Mouse (Mus musculus) large intestine, adult 2 months (tissue): ENCODE data around the gene Ilvbl. TPM values are rescaled to one million over a fixed set of nuclear protein-coding genes. Genes with fewer than 3 reads are reported as not detected.
"Not testable (repeated sequence)": the region's sequence is repeated elsewhere in the genome, so short reads cannot be mapped to it uniquely, and the experiment has no call there.

Experiments
- DNase-seq: peaks from one replicate; pipeline ENCODE4 v3.0.0-alpha.2; 2012; ENCODE audit warnings: low read depth, low spot score
- WGBS: fragments of 180-500 bp; shearing (Covaris S2); methylation state at CpG from one replicate; pipeline ENCODE4 v1.1.7; 2018; 5-methylcytosine and 5-hydroxymethylcytosine counted together
- polyA plus RNA-seq: library from polyadenylated mRNA; depleted of rRNA; stranded (reverse); fragments of >200 nt; gene quantifications from 2 replicates; pipeline ENCODE4 v1.2.3, GENCODE M21; 2012; rRNA removed

Gene Ilvbl
- polyA plus RNA-seq: 96.0 and 135 TPM in 2 replicates

- peak; percentile 91 for DNase-seq
- under 1% methylated on average over 51 of the region's 51 CpGs for WGBS
Observed at GRCm38 (mm10) chr10:78574250-78575104, at the start of gene Ilvbl. Ilvbl (plus strand) TSS chr10:78574346.

GRCm38 (mm10) chr10:78525071-78525470, 49.1 kb upstream of the Ilvbl start:
- whole genome bisulfite sequencing: 42% methylated on average over 3 of the region's 3 CpGs
- DNase-seq: not testable (repeated sequence)

- no peak for DNase-seq
- WGBS: 47% methylated on average over 4 of the region's 4 CpGs
Observed at GRCm38 (mm10) chr10:78525511-78525910, 48.6 kb upstream of the Ilvbl start.

GRCm38 (mm10) chr10:78540943-78541342, 33.2 kb upstream of the Ilvbl start:
- WGBS: 59% methylated on average over 2 of the region's 2 CpGs
- no peak for DNase-seq

GRCm38 (mm10) chr10:78565070-78565469, 9.1 kb upstream of the Ilvbl start:
- no peak for DNase-seq
- WGBS: 51% methylated on average over 1 of the region's 1 CpGs

- 74% methylated on average over 3 of the region's 3 CpGs for WGBS
- DNase-seq: no peak
Observed at GRCm38 (mm10) chr10:78569191-78569590, 5.0 kb upstream of the Ilvbl start.

- no peak for DNase-seq
- 47% methylated on average over 3 of the region's 3 CpGs for WGBS
Observed at GRCm38 (mm10) chr10:78569686-78570085, 4.5 kb upstream of the Ilvbl start.

- DNase-seq: no peak
- WGBS: 55% methylated on average over 6 of the region's 6 CpGs
Observed at GRCm38 (mm10) chr10:78570416-78570815, 3.7 kb upstream of the Ilvbl start.

- whole genome bisulfite sequencing: 67% methylated on average over 2 of the region's 2 CpGs
- no peak for DNase-seq
Observed at GRCm38 (mm10) chr10:78570897-78571296, 3.2 kb upstream of the Ilvbl start.

- 69% methylated on average over 3 of the region's 3 CpGs for WGBS
- no peak for DNase-seq
Observed at GRCm38 (mm10) chr10:78573226-78573625, 920 bp upstream of the Ilvbl start.

GRCm38 (mm10) chr10:78575105-78575632, 1.0 kb downstream of the Ilvbl start:
- 3% methylated on average over 13 of the region's 13 CpGs for WGBS
- peak; percentile 38 for DNase-seq

GRCm38 (mm10) chr10:78575690-78576089, 1.5 kb downstream of the Ilvbl start:
- peak; percentile 60 for DNase-seq
- WGBS: 6% methylated on average over 2 of the region's 2 CpGs

GRCm38 (mm10) chr10:78576435-78577184, 2.5 kb downstream of the Ilvbl start:
- 91% methylated on average over 16 of the region's 16 CpGs for WGBS
- DNase-seq: no peak

- no peak for DNase-seq
- 68% methylated on average over 3 of the region's 3 CpGs for WGBS
Observed at GRCm38 (mm10) chr10:78578204-78578603, 4.1 kb downstream of the Ilvbl start.

GRCm38 (mm10) chr10:78581121-78581520, 7.0 kb downstream of the Ilvbl start:
- 96% methylated on average over 7 of the region's 7 CpGs for WGBS
- DNase-seq: no peak

GRCm38 (mm10) chr10:78583347-78583746, 9.2 kb downstream of the Ilvbl start:
- DNase-seq: no peak
- WGBS: 78% methylated on average over 9 of the region's 9 CpGs

GRCm38 (mm10) chr10:78583939-78584338, 9.8 kb downstream of the Ilvbl start:
- DNase-seq: no peak
- WGBS: 85% methylated on average over 3 of the region's 3 CpGs

GRCm38 (mm10) chr10:78584996-78585395, 10.8 kb downstream of the Ilvbl start:
- 77% methylated on average over 1 of the region's 1 CpGs for WGBS
- no peak for DNase-seq

- DNase-seq: no peak
- 89% methylated on average over 22 of the region's 22 CpGs for WGBS
Observed at GRCm38 (mm10) chr10:78585606-78586005, 11.5 kb downstream of the Ilvbl start.

GRCm38 (mm10) chr10:78586026-78586425, 11.9 kb downstream of the Ilvbl start:
- 92% methylated on average over 13 of the region's 13 CpGs for WGBS
- DNase-seq: no peak
